Mouse (Mus musculus) cerebellum, adult 9-10 months (tissue): ENCODE data around the gene Rab20.
A peak's percentile ranks its signal among the peaks of the same experiment; 100 is the strongest.
"Not testable (repeated sequence)": the region's sequence is repeated elsewhere in the genome, so short reads cannot be mapped to it uniquely, and the experiment has no call there.

Experiments
- DNase-seq: peaks from one replicate; pipeline ENCODE4 v3.0.0; 2022

Rab20 gene

DNA sequence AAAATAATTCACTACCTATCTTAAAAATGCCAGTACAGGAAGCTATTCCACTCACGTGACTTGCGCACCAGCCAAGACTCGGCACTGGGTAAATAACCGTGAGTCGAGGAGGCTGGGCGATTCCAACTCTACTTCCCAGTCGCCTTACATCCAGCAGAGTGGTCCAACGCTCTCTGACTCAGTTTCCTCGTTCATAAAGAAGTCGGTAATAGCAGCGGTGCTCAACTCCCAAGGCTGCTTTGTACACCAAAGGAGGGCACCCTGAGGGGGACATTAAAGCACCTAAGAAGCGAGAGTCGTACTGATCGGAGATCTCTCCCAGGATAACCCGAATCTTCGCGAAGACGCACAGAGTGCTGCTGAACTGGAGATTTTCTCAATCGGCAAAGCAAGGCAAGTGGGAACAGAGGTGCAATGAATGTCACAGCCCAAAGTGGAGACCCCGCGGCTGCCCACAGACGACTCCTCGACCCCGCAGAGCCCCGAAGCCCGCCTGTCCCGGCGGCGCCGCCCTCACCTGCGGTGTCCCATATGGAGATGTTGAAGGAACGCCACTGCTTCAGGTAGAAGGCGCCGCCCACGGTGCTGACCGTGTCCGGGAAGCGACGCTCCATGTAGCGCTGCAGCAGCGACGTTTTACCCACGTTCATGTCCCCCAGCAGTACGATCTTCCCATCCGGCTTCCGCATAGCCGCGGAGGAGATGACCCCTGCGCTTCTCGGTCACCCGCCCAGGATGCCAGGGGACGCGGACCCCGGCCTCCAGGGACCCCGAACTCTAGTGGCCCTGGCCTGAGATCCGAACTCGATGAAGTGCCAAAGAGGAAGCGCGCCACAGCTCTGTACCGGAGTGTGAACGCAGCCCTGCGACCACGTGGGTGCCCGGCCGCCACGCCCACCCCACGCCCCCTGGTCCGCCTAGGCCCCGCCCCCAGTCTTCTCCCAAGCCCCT is at the start of gene Rab20:
Gene Rab20 (minus strand): TSS at position 900 of the 951 bp plus-strand sequence.
- DNase-seq: no peak

DNA sequence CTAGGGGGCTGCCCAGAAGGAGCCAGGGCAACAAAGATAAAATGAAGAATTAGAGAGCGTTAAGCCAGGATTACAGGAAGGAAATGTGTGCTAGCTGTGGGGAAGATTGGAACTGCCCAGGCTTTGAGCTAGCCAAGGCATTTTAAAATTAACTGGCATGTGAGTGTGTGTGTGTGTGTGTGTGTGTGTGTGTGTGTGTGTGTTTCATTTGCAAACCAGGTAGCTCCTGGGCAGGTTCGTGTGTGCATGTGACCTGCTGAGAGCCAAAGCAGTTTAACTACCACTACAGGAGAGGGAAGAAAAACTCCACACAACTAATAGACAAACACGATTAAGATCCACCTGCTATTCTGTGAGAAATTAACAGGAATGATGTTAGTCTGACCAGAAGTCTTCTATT is 44.8 kb upstream of the Rab20 start:
- DNase-seq: no peak

DNA sequence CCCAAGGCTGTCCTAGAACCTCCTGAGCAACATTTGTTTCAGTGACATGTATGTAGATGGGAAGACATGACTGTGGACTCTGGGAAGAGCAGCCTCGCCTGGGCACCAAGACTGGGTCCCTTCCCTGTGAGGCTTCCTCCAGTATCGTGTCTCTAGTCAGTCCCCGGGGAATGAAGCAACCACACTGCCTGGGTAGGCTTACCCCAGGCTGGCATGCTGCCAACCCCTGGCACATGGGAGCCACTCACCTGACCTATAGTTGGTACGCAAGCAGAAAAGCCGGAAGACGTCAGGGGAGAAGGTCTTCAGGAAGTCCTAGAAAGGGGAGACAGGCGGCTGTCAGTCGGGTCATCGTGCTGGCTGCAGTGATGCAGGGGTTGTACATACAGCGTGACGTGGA is 40.2 kb upstream of the Rab20 start:
- no peak for DNase-seq

DNA sequence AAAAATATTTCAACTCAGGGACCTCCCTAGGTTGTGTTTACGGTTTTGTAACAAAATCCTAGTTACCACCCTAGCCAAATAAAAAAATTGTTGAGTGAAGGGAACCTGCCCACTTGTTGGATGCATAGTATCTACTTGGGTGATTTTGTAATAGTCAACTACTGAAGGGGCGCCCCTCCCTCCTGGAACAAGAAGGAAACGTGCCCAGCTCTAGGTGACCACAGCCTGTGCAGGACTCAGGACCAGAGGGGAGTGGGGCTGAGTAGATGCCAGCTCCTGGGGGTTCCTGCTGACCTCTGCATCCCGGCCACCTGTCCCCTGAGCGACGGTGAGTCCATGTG is 39.5 kb upstream of the Rab20 start:
- DNase-seq: no peak

DNA sequence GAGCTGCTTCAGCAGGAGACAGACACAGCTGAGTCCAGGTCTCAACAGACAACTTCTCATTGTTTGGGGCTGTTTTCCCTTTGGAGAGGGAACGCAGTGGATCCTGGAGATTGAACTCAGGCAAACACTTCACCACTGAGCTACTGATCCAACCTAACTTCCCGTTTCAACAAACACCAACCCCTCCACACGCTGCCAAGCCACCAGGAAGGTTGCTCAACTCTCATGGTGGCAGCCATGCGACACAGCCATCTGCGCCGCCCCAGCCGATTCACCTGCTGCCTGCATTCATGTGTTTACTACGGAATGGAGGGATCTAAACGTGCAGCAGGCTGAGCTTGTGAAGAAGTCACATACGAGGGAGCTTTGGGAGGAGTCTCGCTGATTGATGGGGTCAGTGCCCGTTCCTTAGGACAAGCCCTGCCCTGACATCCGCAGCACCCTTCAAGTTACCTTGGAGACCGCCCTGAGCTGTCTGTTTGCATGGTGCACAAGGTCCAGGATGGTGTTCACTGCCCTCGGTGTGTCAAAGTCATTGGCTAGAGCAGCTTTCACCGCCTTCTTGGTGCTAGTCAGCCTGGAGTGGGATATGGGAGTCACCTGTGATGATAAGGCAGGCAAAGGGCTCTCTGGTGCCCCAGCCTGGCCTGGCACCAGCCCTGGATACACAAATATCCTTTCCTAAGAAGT is 39.0 kb upstream of the Rab20 start:
- no peak for DNase-seq

DNA sequence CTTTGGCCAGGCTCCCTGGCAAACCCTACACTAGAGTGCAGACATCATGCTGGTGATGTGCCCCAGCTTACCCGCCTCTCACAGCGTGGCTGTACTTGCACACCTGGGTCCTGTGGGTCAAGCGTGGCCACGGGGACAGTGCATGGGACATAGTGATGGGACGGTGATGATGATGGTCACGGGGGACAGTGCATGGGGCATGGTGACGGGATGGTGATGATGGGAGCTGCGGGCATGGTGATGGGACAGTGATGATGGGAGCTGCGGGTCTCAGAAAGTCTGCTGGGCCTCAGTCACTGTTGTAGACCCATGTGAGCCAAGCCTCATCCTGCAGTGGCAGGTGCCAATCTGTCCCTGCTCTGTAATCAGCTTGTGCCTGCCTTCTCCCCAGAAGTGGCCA is 37.8 kb upstream of the Rab20 start:
- no peak for DNase-seq

DNA sequence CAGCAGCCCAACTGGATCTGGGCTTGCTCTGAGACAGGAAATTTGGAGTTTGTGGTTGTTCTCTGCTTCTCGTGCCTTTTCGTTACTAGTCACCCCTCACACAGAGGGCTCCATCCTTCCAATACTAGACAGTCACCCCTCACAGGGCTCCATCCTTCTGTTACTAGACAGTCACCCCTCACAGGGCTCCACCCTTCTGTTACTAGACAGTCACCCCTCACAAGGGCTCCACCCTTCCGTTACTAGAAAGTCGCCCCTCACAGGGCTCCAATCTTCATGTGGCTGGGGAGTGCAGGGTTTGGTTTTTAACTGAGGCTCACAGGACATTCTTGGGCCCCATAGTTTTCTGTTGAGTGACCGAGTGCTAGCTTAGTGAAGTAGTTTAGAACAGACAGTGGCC is 34.7 kb upstream of the Rab20 start:
- DNase-seq: no peak

- DNase-seq: no peak
These were observed 34.2 kb upstream of the Rab20 start for GRCm38 (mm10) chr8:11512711-11513110.

DNA sequence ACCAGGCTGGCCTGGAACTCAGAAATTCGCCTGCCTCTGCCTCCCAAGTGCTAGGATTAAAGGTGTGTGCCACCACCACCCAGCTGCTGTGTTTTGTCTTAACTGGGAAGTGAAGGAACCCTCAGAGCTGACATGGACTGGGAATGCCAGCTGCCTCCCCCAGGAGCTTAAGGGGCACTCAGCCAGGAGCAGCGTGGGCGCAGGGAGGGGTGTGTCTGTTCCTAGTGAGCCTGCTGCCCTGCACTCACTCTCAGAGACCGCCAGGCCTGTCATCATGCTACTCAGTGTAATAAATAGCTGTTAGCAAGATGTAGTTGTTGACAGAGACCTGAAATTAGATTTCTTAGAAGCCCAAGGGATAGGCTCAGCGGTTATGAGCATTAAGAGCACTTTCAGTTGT is 32.5 kb upstream of the Rab20 start:
- DNase-seq: no peak

DNA sequence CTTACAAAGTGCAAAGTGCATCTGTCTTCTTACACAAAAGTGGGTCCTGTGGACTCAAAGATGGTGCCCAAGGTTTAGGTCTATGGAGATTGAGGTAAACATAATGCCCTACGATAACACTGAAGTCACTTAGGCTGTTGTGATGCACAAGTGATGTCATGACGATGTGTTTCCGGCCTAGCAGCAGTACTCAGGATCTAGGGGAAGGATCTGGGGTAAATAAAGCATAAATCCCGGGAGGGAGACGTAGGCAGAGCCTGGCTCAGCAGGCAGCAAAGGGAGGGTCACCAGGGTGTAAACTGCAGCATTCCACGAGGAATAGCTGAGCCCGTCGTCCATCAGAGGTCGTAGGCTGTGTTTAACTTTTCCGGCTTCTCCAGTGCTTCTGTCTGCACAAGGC is 30.4 kb upstream of the Rab20 start:
- DNase-seq: no peak

DNA sequence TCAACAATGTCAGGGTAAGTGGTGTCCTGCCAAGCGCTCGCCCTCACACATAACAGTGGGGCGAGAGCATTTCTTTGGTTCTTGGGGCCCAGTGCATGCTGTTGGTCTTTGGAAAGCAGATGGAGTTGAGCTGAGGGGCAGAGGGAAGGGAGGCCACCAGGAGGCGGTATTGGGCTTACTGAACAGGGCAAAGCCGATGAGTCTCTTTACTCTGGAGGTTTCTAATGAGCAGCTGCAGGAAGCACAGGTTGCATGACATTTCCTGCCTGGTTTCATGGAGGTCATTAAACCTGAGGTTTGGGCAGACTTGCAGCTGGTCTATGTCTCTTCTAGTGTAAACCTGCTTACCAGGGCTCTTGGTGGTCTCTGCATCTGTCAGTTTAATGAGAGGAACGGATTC is 28.3 kb upstream of the Rab20 start:
- peak; percentile 34 for DNase-seq

GRCm38 (mm10) chr8:11506074-11506473 is 27.6 kb upstream of the Rab20 start:
- DNase-seq: no peak

DNA sequence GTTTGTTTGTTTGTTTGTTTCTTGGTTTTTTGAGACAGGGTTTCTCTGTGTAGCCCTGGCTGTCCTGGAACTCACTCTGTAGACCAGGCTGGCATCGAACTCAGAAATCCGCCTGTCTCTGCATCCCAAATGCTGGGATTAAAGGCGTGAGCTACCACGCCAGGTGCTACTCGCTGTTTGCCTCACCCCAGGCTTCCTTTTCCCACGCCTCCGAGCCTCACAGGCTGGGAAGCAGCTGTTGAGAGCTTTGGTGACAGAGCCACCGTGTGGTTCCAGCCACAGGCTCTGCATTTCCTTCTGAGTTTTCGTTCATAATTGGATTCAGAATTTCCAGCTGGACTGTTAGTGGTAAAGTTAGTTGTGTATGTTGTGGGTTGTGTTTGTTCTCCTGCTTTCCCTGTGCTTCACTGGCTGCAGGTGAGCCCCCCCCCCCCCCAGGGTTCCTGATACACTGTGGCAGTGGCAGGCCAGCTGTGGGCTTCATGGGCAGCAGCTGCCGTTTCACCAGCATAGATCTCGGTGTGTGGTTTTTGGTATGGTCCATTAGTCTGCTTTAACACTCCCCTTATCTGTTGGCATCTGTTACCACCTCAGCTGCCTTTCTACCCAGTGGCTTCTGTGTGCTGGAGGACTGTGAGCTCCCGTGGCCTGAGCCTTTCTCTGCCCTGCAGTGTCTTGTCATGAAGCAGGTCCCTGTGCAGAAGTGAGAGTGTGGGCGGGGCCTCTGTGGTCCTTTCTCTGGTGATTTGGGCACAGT is 25.1 kb upstream of the Rab20 start:
- DNase-seq: no peak

GRCm38 (mm10) chr8:11498786-11499485 is 20.4 kb upstream of the Rab20 start:
- no peak for DNase-seq

- DNase-seq: peak; percentile 22
These were observed 19.8 kb upstream of the Rab20 start for GRCm38 (mm10) chr8:11498281-11498680.

- DNase-seq: peak; percentile 86
These were observed 18.8 kb upstream of the Rab20 start, which contains the start of gene Naxd for GRCm38 (mm10) chr8:11497017-11497990. TSS of gene Naxd (plus strand) at chr8:11497506.

DNA sequence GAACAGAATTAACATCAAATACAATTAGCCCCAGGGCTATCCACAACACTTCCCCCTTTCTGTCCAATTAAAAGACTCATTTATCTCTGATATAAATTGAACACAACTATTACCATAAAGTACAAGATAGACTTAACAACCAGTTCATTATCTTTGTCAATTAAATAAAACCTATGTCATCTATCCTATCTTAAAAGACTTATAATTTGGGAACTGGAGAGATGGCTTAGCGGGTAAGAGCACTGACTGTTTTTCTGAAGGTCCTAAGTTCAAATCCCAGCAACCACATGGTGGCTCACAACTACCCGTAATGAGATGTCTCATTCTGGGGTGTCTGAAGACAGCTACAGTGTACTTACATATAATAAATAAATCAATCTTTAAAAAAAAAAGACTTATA is 13.8 kb upstream of the Rab20 start:
- DNase-seq: not testable (repeated sequence)

DNA sequence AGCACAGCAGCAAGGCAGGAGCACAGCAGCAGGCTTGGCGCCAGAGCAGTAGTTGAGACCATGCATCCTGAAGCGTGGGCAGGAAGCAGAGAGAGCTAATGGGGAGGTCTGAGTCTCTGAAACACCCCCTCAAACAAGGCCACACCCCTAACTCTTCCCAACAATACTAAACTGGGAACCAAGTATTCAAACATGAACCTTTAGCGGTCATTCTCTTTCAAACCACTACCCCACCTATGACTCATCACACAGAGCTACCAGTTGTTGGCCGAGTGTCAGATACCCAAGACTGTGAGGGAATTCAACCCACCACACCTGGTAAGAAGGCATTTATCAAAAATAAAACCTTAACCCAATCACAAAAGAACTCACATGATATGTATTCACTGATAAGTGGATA is 8.7 kb upstream of the Rab20 start:
- no peak for DNase-seq

- DNase-seq: peak; percentile 61
These were observed 7.6 kb upstream of the Rab20 start for GRCm38 (mm10) chr8:11486142-11486541.

DNA sequence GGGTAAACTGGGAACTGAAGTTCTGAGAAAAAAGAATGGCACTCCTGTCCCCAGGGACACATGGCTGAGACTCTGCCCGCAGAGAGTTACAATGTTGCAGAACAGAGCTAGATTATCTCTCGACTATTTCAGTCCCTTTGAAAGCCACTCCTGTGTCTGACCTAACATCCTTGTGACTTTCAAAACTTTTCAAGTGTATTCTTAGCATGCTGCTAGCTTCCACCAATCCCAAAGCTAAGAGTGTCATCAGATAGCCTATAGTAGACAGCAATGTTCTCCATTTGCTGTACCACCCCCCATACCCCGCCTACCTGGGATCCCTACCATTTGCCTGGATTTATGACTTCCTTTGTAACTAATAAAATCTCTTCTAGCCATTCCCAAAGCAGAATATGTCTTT is 4.0 kb upstream of the Rab20 start:
- DNase-seq: no peak

- DNase-seq: no peak
These were observed 3.4 kb upstream of the Rab20 start for GRCm38 (mm10) chr8:11481876-11482275.

- no peak for DNase-seq
These were observed 1.1 kb upstream of the Rab20 start for GRCm38 (mm10) chr8:11479591-11479990.
